Mouse (Mus musculus) G1E (cell line): ENCODE measurements at regions not wholly inside any gene's neighbourhood (a gene's known extent, or its start where the extent isn't known, plus 50 kb on each side); places are given as distances from the start of the nearest gene placed in this dataset.

Experiments
- CTCF ChIP-seq: IDR thresholded peaks from 2 replicates; pipeline ENCODE4 v1.5.1; 2012; ENCODE audit warnings: low read depth, low read length, inconsistent platforms, mixed read lengths
- GATA1 ChIP-seq: IDR thresholded peaks from 2 replicates; pipeline ENCODE4 v1.6.1; 2012; ENCODE audit warnings: borderline replicate concordance, low read length, inconsistent platforms, mixed read lengths
- POLR2AphosphoS5 ChIP-seq: IDR thresholded peaks from 2 replicates; pipeline ENCODE4 v1.6.1; 2012; ENCODE audit warnings: low read depth, low read length, inconsistent platforms; ENCODE audit not compliant: insufficient replicate concordance
- TAL1 ChIP-seq: conservative IDR thresholded peaks from 2 replicates; pipeline ENCODE4 v1.6.1; 2012; ENCODE audit warnings: low read depth, low read length, inconsistent platforms, mixed read lengths

GRCm38 (mm10) chr3:43182785-43183184 lies 1440.4 kb downstream of the D3Ertd751e start:
- TF ChIP-seq TAL1 (no peak), CTCF (no peak), GATA1 (no peak), POLR2AphosphoS5 (no peak)
